Mouse (Mus musculus) MEL (cell line): Measurements from ENCODE around the gene Gm20708. TPM values are rescaled to one million over a fixed set of nuclear protein-coding genes. Genes with fewer than 3 reads are reported as not detected.

Source experiments
- DNase-seq: peaks from one replicate; pipeline ENCODE4 v3.0.0; 2011; ENCODE audit warnings: low read depth, low spot score
- H3K27ac ChIP-seq: 2 replicates; pipeline ENCODE4 v1.5.1; 2012; ENCODE audit warnings: low read depth, mild to moderate bottlenecking, control low read depth, low read length, moderate library complexity; ENCODE audit not compliant: control insufficient read depth
- H3K27me3 ChIP-seq, 2 experiments: fragments of 150-350 bp in 1 of 2; sonication (generic) in 1 of 2; 2 replicates each; pipeline ENCODE4 v1.6.1; 2012; ENCODE audit warnings: low read length in 2 of 2, mild to moderate bottlenecking in 2 of 2, improper control_type of control experiment in 1 of 2, moderate library complexity in 1 of 2; ENCODE audit not compliant: insufficient read depth in 2 of 2, control insufficient read depth in 1 of 2
- H3K36me3 ChIP-seq, 2 experiments: 2 replicates each; pipeline ENCODE4 v1.6.1; 2012 to 2014; ENCODE audit warnings: low read length in 2 of 2, improper control_type of control experiment in 1 of 2, inconsistent platforms in 1 of 2, mild to moderate bottlenecking in 1 of 2; ENCODE audit not compliant: insufficient read depth in 2 of 2, control insufficient read depth in 1 of 2
- H3K4me1 ChIP-seq, 2 experiments: fragments of 150-350 bp in 1 of 2; sonication (generic) in 1 of 2; 2 replicates each; pipeline ENCODE4 v1.6.1; 2012; ENCODE audit warnings: low read length in 2 of 2, improper control_type of control experiment in 1 of 2, mild to moderate bottlenecking in 1 of 2; ENCODE audit not compliant: insufficient read depth in 2 of 2, control insufficient read depth in 1 of 2
- H3K4me3 ChIP-seq, 2 experiments: fragments of 150-350 bp in 1 of 2; sonication (generic) in 1 of 2; 2 replicates each; pipeline ENCODE4 v1.5.1; 2012; ENCODE audit warnings: low read depth in 2 of 2, low read length in 2 of 2, mild to moderate bottlenecking in 2 of 2, moderate library complexity in 2 of 2, control low read depth in 1 of 2, improper control_type of control experiment in 1 of 2; ENCODE audit not compliant: control insufficient read depth in 1 of 2, insufficient read depth in 1 of 2
- H3K79me2 ChIP-seq: 2 replicates; pipeline ENCODE4 v1.6.1; 2012; ENCODE audit warnings: mild to moderate bottlenecking, low read length, moderate library complexity; ENCODE audit not compliant: control insufficient read depth, poor library complexity, insufficient read depth
- H3K9ac ChIP-seq: 2 replicates; pipeline ENCODE4 v1.6.1; 2012; ENCODE audit warnings: low read depth, mild to moderate bottlenecking, control low read depth, low read length, moderate library complexity; ENCODE audit not compliant: control insufficient read depth, poor library complexity, severe bottlenecking
- H3K9me3 ChIP-seq: fragments of 150-350 bp; sonication (generic); replicated peaks from 2 replicates; pipeline ENCODE4 v1.6.1; 2012; ENCODE audit warnings: mild to moderate bottlenecking, low read length, improper control_type of control experiment, moderate library complexity; ENCODE audit not compliant: insufficient read depth
- CHD1 ChIP-seq: IDR thresholded peaks from 2 replicates; pipeline ENCODE4 v1.6.1; 2012; ENCODE audit warnings: low read depth, mild to moderate bottlenecking, inconsistent platforms, low read length, improper control_type of control experiment
- CTCF ChIP-seq, 3 experiments: IDR thresholded peaks in 2 of 3; conservative IDR thresholded peaks in 1 of 3; 2 replicates each; pipeline ENCODE4 v1.5.1; 2011 to 2012; ENCODE audit warnings: low read length in 3 of 3, low read depth in 2 of 3, mild to moderate bottlenecking in 2 of 3, improper control_type of control experiment in 1 of 3, inconsistent platforms in 1 of 3, mixed read lengths in 1 of 3, moderate library complexity in 1 of 3; ENCODE audit not compliant: control insufficient read depth in 1 of 3, insufficient read depth in 1 of 3, poor library complexity in 1 of 3, severe bottlenecking in 1 of 3
- EP300 ChIP-seq, 2 experiments: IDR thresholded peaks; 2 replicates each; pipeline ENCODE4 v1.6.1; 2011; ENCODE audit warnings: improper control_type of control experiment in 2 of 2, low read length in 2 of 2, low read depth in 1 of 2, mild to moderate bottlenecking in 1 of 2
- ETS1 ChIP-seq: IDR thresholded peaks from 2 replicates; pipeline ENCODE4 v1.6.1; 2012; ENCODE audit warnings: low read depth, mild to moderate bottlenecking, inconsistent platforms, low read length, improper control_type of control experiment, moderate library complexity
- JUND ChIP-seq: IDR thresholded peaks from 2 replicates; pipeline ENCODE4 v1.6.1; 2011; ENCODE audit warnings: low read depth, mild to moderate bottlenecking, improper control_type of control experiment, low read length
- MAFK ChIP-seq: IDR thresholded peaks from 2 replicates; pipeline ENCODE4 v1.6.1; 2011; ENCODE audit warnings: low read depth, mild to moderate bottlenecking, low read length, improper control_type of control experiment, borderline replicate concordance
- MAZ ChIP-seq: IDR thresholded peaks from 2 replicates; pipeline ENCODE4 v1.6.1; 2012; ENCODE audit warnings: low read depth, mild to moderate bottlenecking, inconsistent platforms, low read length, improper control_type of control experiment
- MXI1 ChIP-seq: IDR thresholded peaks from 2 replicates; pipeline ENCODE4 v1.6.1; 2011; ENCODE audit warnings: mild to moderate bottlenecking, low read depth, low read length, improper control_type of control experiment
- MYC ChIP-seq: IDR thresholded peaks from 2 replicates; pipeline ENCODE4 v1.6.1; 2011; ENCODE audit warnings: low read depth, mild to moderate bottlenecking, low read length, improper control_type of control experiment, moderate library complexity
- NRF1 ChIP-seq: IDR thresholded peaks from 2 replicates; pipeline ENCODE4 v1.6.1; 2014; ENCODE audit warnings: low read depth, mild to moderate bottlenecking, inconsistent platforms, low read length, improper control_type of control experiment, moderate library complexity; ENCODE audit not compliant: poor library complexity, insufficient read depth, severe bottlenecking
- POLR2AphosphoS5 ChIP-seq: IDR thresholded peaks from 2 replicates; pipeline ENCODE4 v1.6.1; 2012; ENCODE audit warnings: low read depth, borderline replicate concordance, mild to moderate bottlenecking, inconsistent platforms, low read length, moderate library complexity, mixed read lengths
- RAD21 ChIP-seq: IDR thresholded peaks from 2 replicates; pipeline ENCODE4 v1.6.1; 2011; ENCODE audit warnings: mild to moderate bottlenecking, low read depth, low read length, improper control_type of control experiment
- RCOR1 ChIP-seq: IDR thresholded peaks from 2 replicates; pipeline ENCODE4 v1.6.1; 2012; ENCODE audit warnings: low read depth, mild to moderate bottlenecking, inconsistent platforms, low read length, improper control_type of control experiment
- SIN3A ChIP-seq: IDR thresholded peaks from 2 replicates; pipeline ENCODE4 v1.6.1; 2012; ENCODE audit warnings: low read length, improper control_type of control experiment, inconsistent platforms
- SMC3 ChIP-seq: IDR thresholded peaks from 2 replicates; pipeline ENCODE4 v1.6.1; 2011; ENCODE audit warnings: low read depth, low read length, improper control_type of control experiment
- TAL1 ChIP-seq: IDR thresholded peaks from 2 replicates; pipeline ENCODE4 v1.6.1; 2012; ENCODE audit warnings: mild to moderate bottlenecking, inconsistent platforms, low read length, moderate library complexity, mixed read lengths
- TBP ChIP-seq: IDR thresholded peaks from 2 replicates; pipeline ENCODE4 v1.8.0; 2011; ENCODE audit warnings: low read depth, low read length, improper control_type of control experiment
- TCF12 ChIP-seq: IDR thresholded peaks from 2 replicates; pipeline ENCODE4 v1.6.1; 2014; ENCODE audit warnings: low read depth, mild to moderate bottlenecking, inconsistent platforms, low read length, improper control_type of control experiment, moderate library complexity
- UBTF ChIP-seq: IDR thresholded peaks from 2 replicates; pipeline ENCODE4 v1.6.1; 2012; ENCODE audit warnings: low read depth, mild to moderate bottlenecking, inconsistent platforms, low read length, improper control_type of control experiment, moderate library complexity, borderline replicate concordance; ENCODE audit not compliant: insufficient read depth
- USF1 ChIP-seq: IDR thresholded peaks from 2 replicates; pipeline ENCODE4 v1.6.1; 2014; ENCODE audit warnings: low read depth, mild to moderate bottlenecking, inconsistent platforms, low read length, improper control_type of control experiment, moderate library complexity
- USF2 ChIP-seq, 2 experiments: IDR thresholded peaks; 2 replicates each; pipeline ENCODE4 v1.6.1; 2011 to 2012; ENCODE audit warnings: improper control_type of control experiment in 2 of 2, low read length in 2 of 2, borderline replicate concordance in 1 of 2, inconsistent platforms in 1 of 2, low read depth in 1 of 2, mild to moderate bottlenecking in 1 of 2; ENCODE audit not compliant: insufficient read depth in 1 of 2
- ZC3H11A ChIP-seq: IDR thresholded peaks from 2 replicates; pipeline ENCODE4 v1.6.1; 2012; ENCODE audit warnings: low read depth, mild to moderate bottlenecking, inconsistent platforms, low read length, improper control_type of control experiment
- ZKSCAN1 ChIP-seq: IDR thresholded peaks from 2 replicates; pipeline ENCODE4 v1.6.1; 2012; ENCODE audit warnings: low read depth, mild to moderate bottlenecking, inconsistent platforms, low read length, improper control_type of control experiment, moderate library complexity
- polyA plus RNA-seq, 2 experiments: library from polyadenylated mRNA; stranded (reverse) in 1 of 2; unstranded in 1 of 2; fragments of >175 nt in 1 of 2; fragments of >200 nt in 1 of 2; gene quantifications; 2 replicates each; pipeline versions ENCODE4 v1.2.1 to v1.2.4; 2012; ENCODE audit warnings: low replicate concordance in 2 of 2, low read depth in 1 of 2; ENCODE audit not compliant: insufficient read length in 2 of 2, insufficient read depth in 1 of 2, missing spikeins in 1 of 2
- total RNA-seq: library from RNA; depleted of rRNA; stranded (reverse); fragments of 300-350 nt; gene quantifications from 2 replicates; pipeline ENCODE4 v1.2.3, GENCODE M21; 2012

Gene Gm20708
- total and polyA plus RNA-seq, 3 experiments = 0.70 to 0.85 TPM; not detected in 1

GRCm38 (mm10) chr11:117790286-117790685, 19.2 kb upstream of the Gm20708 start:
- Histone ChIP-seq H3K27me3 (no peaks in the 10 kb centered on the region), H3K9me3 (no peaks in the 10 kb centered on the region), H3K4me1 (no peaks in the 10 kb centered on the region), H3K27ac (no peak overlapping the region), H3K9ac (no peak overlapping the region), H3K4me3 (no peak overlapping the region), H3K79me2 (no peaks in the 10 kb centered on the region), H3K36me3 (no peaks in the 10 kb centered on the region)
- TF ChIP-seq RCOR1 (no peak), RAD21 (peak; percentile 69), MAZ (no peak), SMC3 (peak; percentile 60), ZC3H11A (peak; percentile 52; the same call in 1 of the 2 replicates), SIN3A (0 out of 2 replicates have a peak, but pooled peaks have one; percentile 20), CTCF (IDR thresholded peaks at IDR 0.05 in 2 of 3, conservative IDR thresholded peaks at IDR 0.05 in 1 of 3; ENCODE audit: control insufficient read depth in 1 of 3, insufficient read depth in 1 of 3, low read depth in 2 of 3, low read length in 3 of 3, poor library complexity in 1 of 3, severe bottlenecking in 1 of 3) (peak; percentile 89 to 97 (median 92)), POLR2AphosphoS5 (no peak)
- DNase-seq = peak; percentile 77

- no peaks in the 10 kb centered on the region for H3K9me3 ChIP-seq
- H3K27ac ChIP-seq = no peak overlapping the region
- H3K4me1 ChIP-seq = no peaks in the 10 kb centered on the region
- H3K79me2 ChIP-seq = no peaks in the 10 kb centered on the region
- no peaks in the 10 kb centered on the region for H3K27me3 ChIP-seq
- no peak for TF ChIP-seq MAFK
- no peak for TF ChIP-seq USF1
- TF ChIP-seq JUND = no peak
- TF ChIP-seq CTCF (IDR thresholded peaks at IDR 0.05 in 2 of 3, conservative IDR thresholded peaks at IDR 0.05 in 1 of 3; ENCODE audit: control insufficient read depth in 1 of 3, insufficient read depth in 1 of 3, low read depth in 2 of 3, low read length in 3 of 3, poor library complexity in 1 of 3, severe bottlenecking in 1 of 3) = peak; percentile 22 to 50 (median 40); a peak in 5 of 6 replicates
- no peak for TF ChIP-seq TCF12
- no peak for DNase-seq
- no peak overlapping the region for H3K4me3 ChIP-seq
- H3K9ac ChIP-seq = no peak overlapping the region
- H3K36me3 ChIP-seq = no peaks in the 10 kb centered on the region
These were observed 18.6 kb upstream of the Gm20708 start for GRCm38 (mm10) chr11:117790703-117791440.

GRCm38 (mm10) chr11:117791441-117791761, 18.1 kb upstream of the Gm20708 start:
- TF ChIP-seq ETS1 (no peak), EP300 (IDR thresholded peaks at IDR 0.05; ENCODE audit: low read depth in 1 of 2, low read length in 2 of 2) (no peak), TAL1 (no peak), CHD1 (no peak), RCOR1 (no peak), MXI1 (no peak), NRF1 (no peak), POLR2AphosphoS5 (no peak), TBP (no peak), UBTF (no peak), ZKSCAN1 (no peak), MYC (no peak), MAZ (no peak), USF2 (IDR thresholded peaks at IDR 0.05; ENCODE audit: borderline replicate concordance in 1 of 2, insufficient read depth in 1 of 2, low read depth in 1 of 2, low read length in 2 of 2) (no peak)
- Histone ChIP-seq H3K9ac (no peak overlapping the region), H3K27me3 (no peaks in the 10 kb centered on the region), H3K36me3 (no peaks in the 10 kb centered on the region), H3K27ac (no peak overlapping the region), H3K9me3 (no peaks in the 10 kb centered on the region), H3K4me1 (no peaks in the 10 kb centered on the region), H3K79me2 (no peaks in the 10 kb centered on the region), H3K4me3 (no peak overlapping the region)
- DNase-seq = no peak
